Mouse (Mus musculus): Measurements from ENCODE around the gene Shkbp1.

GRCm38 (mm10) chr7:27359706-27360358, 4.0 kb upstream of the Shkbp1 start:
- TF ChIP-seq CTCF (IDR thresholded peaks at IDR 0.05; ENCODE audit: borderline replicate concordance, insufficient read depth, low read length) (no peak), POLR2A (IDR thresholded peaks at IDR 0.05; ENCODE audit: low read depth, low read length) (no peak)
